ENCODE assay signal across 13 mouse cellular contexts in genomic region chr7:30217277-30217676, GRCm38 (mm10). TPM values are rescaled to one million over a fixed set of nuclear protein-coding genes. Genes with fewer than 3 reads are reported as not detected.
DNase-seq lines count a peak whose midpoint lies in the region; ATAC-seq lines count a peak whose summit lies in the region.
"Had no signal": no experiment of that assay in that cellular context is flagged by ENCODE, and none has a peak within 500 bp of the region (broad histone marks: within the 10 kb centered on the region; RNA-seq: fewer than 3 reads in every experiment).

No protein-coding gene starts in this region.

- no peak overlapping the region for H3K4me2 ChIP-seq in hindbrain, embryonic 12.5 days (replicated peaks)
- no peak overlapping the region for H3K4me2 ChIP-seq in hindbrain, embryonic 14.5 days (replicated peaks)
- H3K4me2 ChIP-seq in forebrain, embryonic 14.5 days (ENCODE audit: low read length) = no peak overlapping the region
- H3K4me2 ChIP-seq in hindbrain, embryonic 15.5 days = no peak overlapping the region
- no peak overlapping the region for H3K4me2 ChIP-seq in midbrain, embryonic 15.5 days

- H3K27me3 ChIP-seq in hindbrain, embryonic 12.5 days = no peaks in the 10 kb centered on the region
- H3K27me3 ChIP-seq in hindbrain, embryonic 14.5 days (ENCODE audit: control insufficient read depth, insufficient read depth, low read length) = no peaks in the 10 kb centered on the region
- H3K27me3 ChIP-seq in forebrain, embryonic 14.5 days (replicated peaks; ENCODE audit: control insufficient read depth, insufficient read depth, low read length) = no peaks in the 10 kb centered on the region
- H3K27me3 ChIP-seq in hindbrain, embryonic 15.5 days = no peaks in the 10 kb centered on the region
- no peaks in the 10 kb centered on the region for H3K27me3 ChIP-seq in midbrain, embryonic 15.5 days (replicated peaks)
- H3K27me3 ChIP-seq: embryonic facial prominence, embryonic 12.5 days; limb, embryonic 13.5 days had no signal

- H3K9ac ChIP-seq in hindbrain, embryonic 12.5 days = no peak overlapping the region
- H3K9ac ChIP-seq in hindbrain, embryonic 14.5 days = no peak overlapping the region
- no peak overlapping the region for H3K9ac ChIP-seq in forebrain, embryonic 14.5 days (ENCODE audit: low read length)
- no peak overlapping the region; the same call in 1 of the 2 replicates for H3K9ac ChIP-seq in hindbrain, embryonic 15.5 days
- no peak overlapping the region for H3K9ac ChIP-seq in midbrain, embryonic 15.5 days
- H3K9ac ChIP-seq: embryonic facial prominence, embryonic 12.5 days had no signal

- DNase-seq in hindbrain, embryonic 14.5 days (ENCODE audit: low spot score) = no peak
- DNase-seq in forebrain, embryonic 14.5 days (ENCODE audit: low spot score) = no peak
- DNase-seq in MN1 (ENCODE audit: low spot score) = no peak
- no peak for DNase-seq in cerebellum, postnatal 25 days
- no peak for DNase-seq in T-cell, adult 2 months (ENCODE audit: low spot score)

- 67% methylated on average over 2 of the region's 2 CpGs for WGBS in hindbrain, embryonic 12.5 days
- WGBS in hindbrain, embryonic 14.5 days = 85% methylated on average over 2 of the region's 2 CpGs
- WGBS in forebrain, embryonic 14.5 days = 81% methylated on average over 2 of the region's 2 CpGs
- WGBS in hindbrain, embryonic 15.5 days = 62% methylated on average over 2 of the region's 2 CpGs
- WGBS in midbrain, embryonic 15.5 days = 74% methylated on average over 2 of the region's 2 CpGs

- H3K4me3 ChIP-seq in hindbrain, embryonic 12.5 days = no peak overlapping the region
- no peak overlapping the region for H3K4me3 ChIP-seq in hindbrain, embryonic 14.5 days (replicated peaks; ENCODE audit: low read length)
- no peak overlapping the region for H3K4me3 ChIP-seq in forebrain, embryonic 14.5 days (ENCODE audit: low read depth, low read length)
- H3K4me3 ChIP-seq in hindbrain, embryonic 15.5 days = no peak overlapping the region
- no peak overlapping the region for H3K4me3 ChIP-seq in midbrain, embryonic 15.5 days
- H3K4me3 ChIP-seq: myocyte had no signal

- no peaks in the 10 kb centered on the region for H3K36me3 ChIP-seq in hindbrain, embryonic 12.5 days
- H3K36me3 ChIP-seq in hindbrain, embryonic 14.5 days (replicated peaks; ENCODE audit: control insufficient read depth, insufficient read depth) = no peaks in the 10 kb centered on the region; the same call in 1 of the 2 replicates
- no peaks in the 10 kb centered on the region for H3K36me3 ChIP-seq in forebrain, embryonic 14.5 days (ENCODE audit: control insufficient read depth, insufficient read depth, low read length)
- no peaks in the 10 kb centered on the region for H3K36me3 ChIP-seq in hindbrain, embryonic 15.5 days
- no peaks in the 10 kb centered on the region for H3K36me3 ChIP-seq in midbrain, embryonic 15.5 days (replicated peaks)
- H3K36me3 ChIP-seq: embryonic facial prominence, embryonic 12.5 days had no signal

- H3K4me1 ChIP-seq in hindbrain, embryonic 12.5 days = peaks cover 12% of the 10 kb centered on the region
- H3K4me1 ChIP-seq in hindbrain, embryonic 14.5 days (replicated peaks; ENCODE audit: control insufficient read depth, insufficient read depth, low read length) = no peaks in the 10 kb centered on the region; the same call in 1 of the 2 replicates
- peaks cover 7% of the 10 kb centered on the region; the same call in 1 of the 2 replicates for H3K4me1 ChIP-seq in forebrain, embryonic 14.5 days (ENCODE audit: control insufficient read depth, insufficient read depth, low read length)
- H3K4me1 ChIP-seq in hindbrain, embryonic 15.5 days (replicated peaks) = peaks cover 12% of the 10 kb centered on the region
- H3K4me1 ChIP-seq in midbrain, embryonic 15.5 days = peaks cover 17% of the 10 kb centered on the region

- no peaks in the 10 kb centered on the region for H3K9me3 ChIP-seq in hindbrain, embryonic 12.5 days (replicated peaks)
- no peaks in the 10 kb centered on the region for H3K9me3 ChIP-seq in hindbrain, embryonic 14.5 days (ENCODE audit: control insufficient read depth, low read length)
- no peaks in the 10 kb centered on the region for H3K9me3 ChIP-seq in forebrain, embryonic 14.5 days (replicated peaks; ENCODE audit: control insufficient read depth, low read length)
- no peaks in the 10 kb centered on the region for H3K9me3 ChIP-seq in hindbrain, embryonic 15.5 days
- H3K9me3 ChIP-seq in midbrain, embryonic 15.5 days = no peaks in the 10 kb centered on the region
- H3K9me3 ChIP-seq: embryonic facial prominence, embryonic 12.5 days; limb, embryonic 13.5 days had no signal

- ATAC-seq in hindbrain, embryonic 12.5 days (ENCODE audit: low FRiP score) = peak; percentile 44
- ATAC-seq in hindbrain, embryonic 14.5 days (ENCODE audit: low FRiP score) = no peak
- peak; percentile 21; the same call in 1 of the 2 replicates for ATAC-seq in forebrain, embryonic 14.5 days
- ATAC-seq in hindbrain, embryonic 15.5 days (ENCODE audit: low FRiP score, low read depth) = peak; percentile 32; the same call in 1 of the 2 replicates
- peak; percentile 43; the same call in 1 of the 2 replicates for ATAC-seq in midbrain, embryonic 15.5 days (replicated peaks)

- no peak overlapping the region for H3K27ac ChIP-seq in hindbrain, embryonic 12.5 days
- H3K27ac ChIP-seq in hindbrain, embryonic 14.5 days = no peak overlapping the region
- H3K27ac ChIP-seq in forebrain, embryonic 14.5 days (ENCODE audit: low read depth, low read length) = no peak overlapping the region
- no peak overlapping the region for H3K27ac ChIP-seq in hindbrain, embryonic 15.5 days (replicated peaks)
- H3K27ac ChIP-seq in midbrain, embryonic 15.5 days = no peak overlapping the region
- H3K27ac ChIP-seq: embryonic facial prominence, embryonic 12.5 days; limb, embryonic 13.5 days had no signal

RNA-seq across cellular contexts. Expression of gene Polr2i, which starts 14.5 kb away (rescaled TPM):
- polyA plus RNA-seq in hindbrain, embryonic 12.5 days (2016; fragmentation: Nextera tagmentation; extraction: Ambion mirVana) = 135 and 149 TPM in 2 replicates
- polyA plus RNA-seq in hindbrain, embryonic 14.5 days (2014; fragmentation: Nextera tagmentation; extraction: Ambion mirVana) = 179 and 199 TPM in 2 replicates
- polyA plus RNA-seq in forebrain, embryonic 14.5 days (2014; fragmentation: Nextera tagmentation; extraction: Ambion mirVana) = 191 and 256 TPM in 2 replicates
- polyA plus RNA-seq in hindbrain, embryonic 15.5 days (2015; fragmentation: Nextera tagmentation; extraction: Ambion mirVana) = 176 and 178 TPM in 2 replicates
- polyA plus RNA-seq in midbrain, embryonic 15.5 days (2015; fragmentation: Nextera tagmentation; extraction: Ambion mirVana) = 175 and 188 TPM in 2 replicates

RNA-seq across cellular contexts. Expression of gene Tbcb, which starts 14.8 kb away (rescaled TPM):
- polyA plus RNA-seq in hindbrain, embryonic 12.5 days (2016; fragmentation: Nextera tagmentation; extraction: Ambion mirVana) = 272 and 275 TPM in 2 replicates
- polyA plus RNA-seq in hindbrain, embryonic 14.5 days (2014; fragmentation: Nextera tagmentation; extraction: Ambion mirVana) = 390 and 397 TPM in 2 replicates
- 376 and 384 TPM in 2 replicates for polyA plus RNA-seq in forebrain, embryonic 14.5 days (2014; fragmentation: Nextera tagmentation; extraction: Ambion mirVana)
- polyA plus RNA-seq in hindbrain, embryonic 15.5 days (2015; fragmentation: Nextera tagmentation; extraction: Ambion mirVana) = 430 and 435 TPM in 2 replicates
- polyA plus RNA-seq in midbrain, embryonic 15.5 days (2015; fragmentation: Nextera tagmentation; extraction: Ambion mirVana) = 429 and 432 TPM in 2 replicates

RNA-seq across cellular contexts. Expression of gene Ovol3, which starts 18.2 kb away (rescaled TPM):
- polyA plus RNA-seq in hindbrain, embryonic 12.5 days (2016; fragmentation: Nextera tagmentation; extraction: Ambion mirVana) = not detected in 2 replicates
- not detected in 2 replicates for polyA plus RNA-seq in hindbrain, embryonic 14.5 days (2014; fragmentation: Nextera tagmentation; extraction: Ambion mirVana)
- polyA plus RNA-seq in forebrain, embryonic 14.5 days (2014; fragmentation: Nextera tagmentation; extraction: Ambion mirVana) = not detected in 2 replicates
- polyA plus RNA-seq in hindbrain, embryonic 15.5 days (2015; fragmentation: Nextera tagmentation; extraction: Ambion mirVana) = not detected in 2 replicates
- polyA plus RNA-seq in midbrain, embryonic 15.5 days (2015; fragmentation: Nextera tagmentation; extraction: Ambion mirVana) = not detected in 2 replicates
- polyA plus RNA-seq: heart, embryonic 14.5 days; liver, embryonic 16.5 days; myocyte had no signal

RNA-seq across cellular contexts. Expression of gene Capns1, which starts 18.7 kb away (rescaled TPM):
- polyA plus RNA-seq in hindbrain, embryonic 12.5 days (2016; fragmentation: Nextera tagmentation; extraction: Ambion mirVana) = 78.0 and 80.0 TPM in 2 replicates
- 62.0 and 70.7 TPM in 2 replicates for polyA plus RNA-seq in hindbrain, embryonic 14.5 days (2014; fragmentation: Nextera tagmentation; extraction: Ambion mirVana)
- polyA plus RNA-seq in forebrain, embryonic 14.5 days (2014; fragmentation: Nextera tagmentation; extraction: Ambion mirVana) = 50.8 and 56.9 TPM in 2 replicates
- 86.4 and 88.3 TPM in 2 replicates for polyA plus RNA-seq in hindbrain, embryonic 15.5 days (2015; fragmentation: Nextera tagmentation; extraction: Ambion mirVana)
- 69.8 and 81.5 TPM in 2 replicates for polyA plus RNA-seq in midbrain, embryonic 15.5 days (2015; fragmentation: Nextera tagmentation; extraction: Ambion mirVana)

RNA-seq across cellular contexts. Expression of gene Cox7a1, which starts 33.3 kb away (rescaled TPM):
- 3.5 and 3.6 TPM in 2 replicates for polyA plus RNA-seq in hindbrain, embryonic 12.5 days (2016; fragmentation: Nextera tagmentation; extraction: Ambion mirVana)
- 6.0 and 6.9 TPM in 2 replicates for polyA plus RNA-seq in hindbrain, embryonic 14.5 days (2014; fragmentation: Nextera tagmentation; extraction: Ambion mirVana)
- polyA plus RNA-seq in forebrain, embryonic 14.5 days (2014; fragmentation: Nextera tagmentation; extraction: Ambion mirVana) = 4.8 and 5.5 TPM in 2 replicates
- 5.2 and 7.1 TPM in 2 replicates for polyA plus RNA-seq in hindbrain, embryonic 15.5 days (2015; fragmentation: Nextera tagmentation; extraction: Ambion mirVana)
- polyA plus RNA-seq in midbrain, embryonic 15.5 days (2015; fragmentation: Nextera tagmentation; extraction: Ambion mirVana) = 6.5 and 6.8 TPM in 2 replicates
